Mouse (Mus musculus): ENCODE data around the gene Klhl23. TPM values are rescaled to one million over a fixed set of nuclear protein-coding genes. Genes with fewer than 3 reads are reported as not detected.

Klhl23 gene
- total RNA-seq, 2 experiments from 2014 or later = 14.6 to 31.5 TPM

Other genes starting within 250 kb of the Klhl23 start
- gene Lrp2, start 235.9 kb upstream of the Klhl23 start, total RNA-seq (2014; fragmentation: Nextera tagmentation) = not detected in 2 replicates
- gene Lrp2, start 235.9 kb upstream of the Klhl23 start, total RNA-seq (2017) = 0.22 TPM in 1 of 2 replicates, not detected in the other
- 18.0 and 19.5 TPM in 2 replicates for gene Bbs5, start 174.8 kb upstream of the Klhl23 start, total RNA-seq (2014; fragmentation: Nextera tagmentation)
- 5.2 and 8.7 TPM in 2 replicates for gene Bbs5, start 174.8 kb upstream of the Klhl23 start, total RNA-seq (2017)
- gene Klhl41, start 151.8 kb upstream of the Klhl23 start, total RNA-seq (2014; fragmentation: Nextera tagmentation) = not detected in 2 replicates
- 0.09 and 0.26 TPM in 2 replicates for gene Klhl41, start 151.8 kb upstream of the Klhl23 start, total RNA-seq (2017)
- 16.4 and 19.6 TPM in 2 replicates for gene Fastkd1, start 108.4 kb upstream of the Klhl23 start, total RNA-seq (2014; fragmentation: Nextera tagmentation)
- gene Fastkd1, start 108.4 kb upstream of the Klhl23 start, total RNA-seq (2017) = 14.3 and 16.8 TPM in 2 replicates
- 89.5 and 93.1 TPM in 2 replicates for gene Ppig, start 99.4 kb upstream of the Klhl23 start, total RNA-seq (2014; fragmentation: Nextera tagmentation)
- 97.5 and 111 TPM in 2 replicates for gene Ppig, start 99.4 kb upstream of the Klhl23 start, total RNA-seq (2017)
- 1.8 and 2.5 TPM in 2 replicates for gene Ccdc173, start 32.4 kb upstream of the Klhl23 start, total RNA-seq (2014; fragmentation: Nextera tagmentation)
- gene Ccdc173, start 32.4 kb upstream of the Klhl23 start, total RNA-seq (2017) = 2.1 and 3.0 TPM in 2 replicates
- gene Phospho2, start 32.3 kb upstream of the Klhl23 start, total RNA-seq (2014; fragmentation: Nextera tagmentation) = 18.5 and 27.8 TPM in 2 replicates
- 17.8 and 24.1 TPM in 2 replicates for gene Phospho2, start 32.3 kb upstream of the Klhl23 start, total RNA-seq (2017)
- 279 TPM in 2 replicates for gene Ssb, start 39.6 kb downstream of the Klhl23 start, total RNA-seq (2014; fragmentation: Nextera tagmentation)
- 479 and 601 TPM in 2 replicates for gene Ssb, start 39.6 kb downstream of the Klhl23 start, total RNA-seq (2017)
- gene Mettl5, start 63.7 kb downstream of the Klhl23 start, total RNA-seq (2014; fragmentation: Nextera tagmentation) = 21.1 and 28.7 TPM in 2 replicates
- gene Mettl5, start 63.7 kb downstream of the Klhl23 start, total RNA-seq (2017) = 46.0 and 48.8 TPM in 2 replicates
- gene Ubr3, start 75.3 kb downstream of the Klhl23 start, total RNA-seq (2014; fragmentation: Nextera tagmentation) = 35.2 and 40.8 TPM in 2 replicates
- 33.3 and 41.9 TPM in 2 replicates for gene Ubr3, start 75.3 kb downstream of the Klhl23 start, total RNA-seq (2017)
- not detected in 2 replicates for gene Myo3b, start 217.2 kb downstream of the Klhl23 start, total RNA-seq (2014; fragmentation: Nextera tagmentation)
- not detected in 2 replicates for gene Myo3b, start 217.2 kb downstream of the Klhl23 start, total RNA-seq (2017)

All from granulocyte monocyte progenitor cell, adult 5-6 weeks (primary cell).